Mouse (Mus musculus): Measurements from ENCODE around the gene Gfer.

GRCm38 (mm10) chr17:24715556-24715955 lies 19.6 kb upstream of the Gfer start:
- TF ChIP-seq GATA1 (IDR thresholded peaks at IDR 0.05; ENCODE audit: borderline replicate concordance, low read length): no peak
- TF ChIP-seq TAL1 (conservative IDR thresholded peaks at IDR 0.05; ENCODE audit: low read depth, low read length): no peak
- TF ChIP-seq CTCF (IDR thresholded peaks at IDR 0.05; ENCODE audit: low read depth, low read length): no peak
- TF ChIP-seq POLR2AphosphoS5 (IDR thresholded peaks at IDR 0.05; ENCODE audit: insufficient replicate concordance, low read depth, low read length): no peak
- no peak for TF ChIP-seq GATA2 (IDR thresholded peaks at IDR 0.05; ENCODE audit: borderline replicate concordance, low read depth, low read length)
